Mouse (Mus musculus): ENCODE measurements around the gene B3glct. TPM values are rescaled to one million over a fixed set of nuclear protein-coding genes. Genes with fewer than 3 reads are reported as not detected.

Gene B3glct
- total RNA-seq, 1 experiment = 6.0 TPM

- H3K36me3 ChIP-seq (ENCODE audit: control insufficient read depth, insufficient read depth, low read length, poor library complexity, severe bottlenecking) = no peaks in the 10 kb centered on the region
- no peak overlapping the region for H3K4me3 ChIP-seq (ENCODE audit: insufficient read depth in 1 of 2, low read depth in 1 of 2, low read length in 2 of 2, poor library complexity in 1 of 2, severe bottlenecking in 1 of 2)
- no peaks in the 10 kb centered on the region for H3K4me1 ChIP-seq (ENCODE audit: control insufficient read depth in 2 of 2, insufficient read depth in 2 of 2, low read length in 2 of 2, poor library complexity in 1 of 2)
- H3K27ac ChIP-seq (ENCODE audit: insufficient read depth, low read depth, low read length, poor library complexity, severe bottlenecking) = no peak overlapping the region
- H3K9ac ChIP-seq (ENCODE audit: insufficient read depth, low read depth, low read length, poor library complexity, severe bottlenecking) = no peak overlapping the region
- no peaks in the 10 kb centered on the region for H3K9me3 ChIP-seq (ENCODE audit: control insufficient read depth, insufficient read depth, low read depth, low read length)
- no peak for TF ChIP-seq MAFK (IDR thresholded peaks at IDR 0.05; ENCODE audit: insufficient read depth, low read depth, low read length)
- no peak for TF ChIP-seq ZNF384 (IDR thresholded peaks at IDR 0.05; ENCODE audit: low read depth, low read length)
- no peak for TF ChIP-seq CHD2 (IDR thresholded peaks at IDR 0.05; ENCODE audit: low read depth, low read length)
- no peak for DNase-seq (ENCODE audit: low read depth, low spot score)
- in situ Hi-C loops (cut with MboI; ENCODE audit: low sequenced_read_pairs in 2 of 2, unreplicated experiment in 2 of 2) = no loop called here
Observed at GRCm38 (mm10) chr5:149767651-149768301, 89.7 kb downstream of the B3glct start.

GRCm38 (mm10) chr5:149769666-149770065 is 91.6 kb downstream of the B3glct start:
- 0 out of 4 replicates have a peak, but pooled peaks cover 0 to 3% of the 10 kb centered on the region in 2 experiments for H3K4me1 ChIP-seq (ENCODE audit: control insufficient read depth in 2 of 2, insufficient read depth in 2 of 2, low read length in 2 of 2, poor library complexity in 1 of 2)
- H3K4me3 ChIP-seq (ENCODE audit: insufficient read depth in 1 of 2, low read depth in 1 of 2, low read length in 2 of 2, poor library complexity in 1 of 2, severe bottlenecking in 1 of 2) = no peak overlapping the region
- no peak for DNase-seq (ENCODE audit: low read depth, low spot score)
- H3K9ac ChIP-seq (ENCODE audit: insufficient read depth, low read depth, low read length, poor library complexity, severe bottlenecking) = no peak overlapping the region
- no peaks in the 10 kb centered on the region for H3K36me3 ChIP-seq (ENCODE audit: control insufficient read depth, insufficient read depth, low read length, poor library complexity, severe bottlenecking)
- no peak overlapping the region for H3K27ac ChIP-seq (ENCODE audit: insufficient read depth, low read depth, low read length, poor library complexity, severe bottlenecking)
- in situ Hi-C loops (cut with MboI; ENCODE audit: low sequenced_read_pairs in 2 of 2, unreplicated experiment in 2 of 2) = no loop called here
- no peak for TF ChIP-seq ZNF384 (IDR thresholded peaks at IDR 0.05; ENCODE audit: low read depth, low read length)
- TF ChIP-seq MAFK (IDR thresholded peaks at IDR 0.05; ENCODE audit: insufficient read depth, low read depth, low read length) = no peak
- no peak for TF ChIP-seq ZC3H11A (IDR thresholded peaks at IDR 0.05; ENCODE audit: borderline replicate concordance, low read depth, low read length)
- TF ChIP-seq HCFC1 (IDR thresholded peaks at IDR 0.05; ENCODE audit: borderline replicate concordance, insufficient read depth, low read length) = no peak
- TF ChIP-seq CHD2 (IDR thresholded peaks at IDR 0.05; ENCODE audit: low read depth, low read length) = no peak
- no peaks in the 10 kb centered on the region for H3K9me3 ChIP-seq (ENCODE audit: control insufficient read depth, insufficient read depth, low read depth, low read length)

- no peak for TF ChIP-seq MAFK (IDR thresholded peaks at IDR 0.05; ENCODE audit: insufficient read depth, low read depth, low read length)
- TF ChIP-seq ZC3H11A (IDR thresholded peaks at IDR 0.05; ENCODE audit: borderline replicate concordance, low read depth, low read length) = no peak
- TF ChIP-seq HCFC1 (IDR thresholded peaks at IDR 0.05; ENCODE audit: borderline replicate concordance, insufficient read depth, low read length) = no peak
- no peak for TF ChIP-seq ZNF384 (IDR thresholded peaks at IDR 0.05; ENCODE audit: low read depth, low read length)
- no peak for TF ChIP-seq CHD2 (IDR thresholded peaks at IDR 0.05; ENCODE audit: low read depth, low read length)
- Histone ChIP-seq H3K9ac (ENCODE audit: insufficient read depth, low read depth, low read length, poor library complexity, severe bottlenecking) (no peak overlapping the region), H3K4me1 (ENCODE audit: control insufficient read depth in 2 of 2, insufficient read depth in 2 of 2, low read length in 2 of 2, poor library complexity in 1 of 2) (0 out of 4 replicates have a peak, but pooled peaks cover 0 to 3% of the 10 kb centered on the region in 2 experiments), H3K4me3 (ENCODE audit: insufficient read depth in 1 of 2, low read depth in 1 of 2, low read length in 2 of 2, poor library complexity in 1 of 2, severe bottlenecking in 1 of 2) (no peak overlapping the region), H3K9me3 (ENCODE audit: control insufficient read depth, insufficient read depth, low read depth, low read length) (no peaks in the 10 kb centered on the region), H3K27ac (ENCODE audit: insufficient read depth, low read depth, low read length, poor library complexity, severe bottlenecking) (no peak overlapping the region), H3K36me3 (ENCODE audit: control insufficient read depth, insufficient read depth, low read length, poor library complexity, severe bottlenecking) (no peaks in the 10 kb centered on the region)
- in situ Hi-C loops (cut with MboI; ENCODE audit: low sequenced_read_pairs in 2 of 2, unreplicated experiment in 2 of 2) = no loop called here
- DNase-seq (ENCODE audit: low read depth, low spot score) = no peak
Observed at GRCm38 (mm10) chr5:149776038-149776437, 98.0 kb downstream of the B3glct start.

- H3K36me3 ChIP-seq (ENCODE audit: control insufficient read depth, insufficient read depth, low read length, poor library complexity, severe bottlenecking) = no peaks in the 10 kb centered on the region
- in situ Hi-C loops (cut with MboI; ENCODE audit: low sequenced_read_pairs in 2 of 2, unreplicated experiment in 2 of 2) = no loop called here
- no peaks in the 10 kb centered on the region for H3K9me3 ChIP-seq (ENCODE audit: control insufficient read depth, insufficient read depth, low read depth, low read length)
- no peak for DNase-seq (ENCODE audit: low read depth, low spot score)
- H3K27ac ChIP-seq (ENCODE audit: insufficient read depth, low read depth, low read length, poor library complexity, severe bottlenecking) = no peak overlapping the region
- no peak overlapping the region for H3K9ac ChIP-seq (ENCODE audit: insufficient read depth, low read depth, low read length, poor library complexity, severe bottlenecking)
- no peak overlapping the region for H3K4me3 ChIP-seq (ENCODE audit: insufficient read depth in 1 of 2, low read depth in 1 of 2, low read length in 2 of 2, poor library complexity in 1 of 2, severe bottlenecking in 1 of 2)
- H3K4me1 ChIP-seq (ENCODE audit: control insufficient read depth in 2 of 2, insufficient read depth in 2 of 2, low read length in 2 of 2, poor library complexity in 1 of 2) = no peaks in the 10 kb centered on the region
- TF ChIP-seq ZC3H11A (IDR thresholded peaks at IDR 0.05; ENCODE audit: borderline replicate concordance, low read depth, low read length) (no peak), MAFK (IDR thresholded peaks at IDR 0.05; ENCODE audit: insufficient read depth, low read depth, low read length) (no peak), CHD2 (IDR thresholded peaks at IDR 0.05; ENCODE audit: low read depth, low read length) (no peak), ZNF384 (IDR thresholded peaks at IDR 0.05; ENCODE audit: low read depth, low read length) (no peak), HCFC1 (IDR thresholded peaks at IDR 0.05; ENCODE audit: borderline replicate concordance, insufficient read depth, low read length) (no peak)
Observed at GRCm38 (mm10) chr5:149779740-149780139, 101.7 kb downstream of the B3glct start.
